Mouse (Mus musculus): Measurements from ENCODE around the gene Wnt7b.

DNA sequence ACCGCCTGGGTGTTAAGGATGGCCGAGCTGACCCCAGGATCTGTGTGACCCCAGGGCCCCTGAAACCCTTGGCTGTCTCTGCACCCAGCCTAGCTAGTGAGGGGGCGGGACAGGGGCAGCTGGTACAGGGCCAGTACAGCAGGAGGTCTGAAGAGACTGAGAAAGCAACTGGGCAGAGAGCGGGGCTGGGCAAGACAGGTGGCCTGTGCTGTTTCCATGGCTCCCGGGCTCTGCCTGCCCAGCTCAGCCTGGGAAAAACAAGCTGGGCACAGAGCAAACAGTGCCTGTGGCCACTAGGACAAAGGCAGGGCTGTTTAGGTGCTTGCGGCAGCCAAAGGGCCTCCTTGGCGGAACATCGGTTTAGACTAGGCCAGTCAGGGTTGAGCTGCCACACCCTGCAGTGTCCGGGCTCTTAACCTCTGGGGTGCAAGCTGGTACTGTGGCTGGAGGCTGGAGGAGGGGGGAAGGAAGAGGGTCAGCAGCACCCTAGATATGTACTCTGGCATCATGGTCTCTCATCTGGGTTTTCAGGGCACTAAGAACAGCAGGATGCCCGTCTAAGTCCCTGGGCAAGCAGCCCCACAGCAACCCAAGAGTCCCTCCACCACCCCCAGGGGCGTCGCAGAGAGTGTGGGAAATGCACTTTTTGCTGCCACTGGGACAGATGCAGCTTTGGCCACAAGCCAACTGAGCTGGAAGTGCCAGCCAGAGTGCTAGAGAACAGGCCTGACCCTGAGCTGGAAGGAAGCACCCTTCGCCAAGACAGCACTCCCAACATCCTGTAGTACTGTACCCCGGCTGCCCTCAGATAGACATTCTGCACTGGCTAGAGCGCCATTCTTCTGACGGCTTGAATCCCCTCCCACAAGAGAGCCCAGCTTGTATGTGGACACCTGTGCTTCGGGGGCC is 31.3 kb upstream of the Wnt7b start:
- TF ChIP-seq EP300 (IDR thresholded peaks at IDR 0.05) (no peak), CTCF (IDR thresholded peaks at IDR 0.05) (peak; percentile 30; the same call in 1 of the 2 replicates)
